Mouse (Mus musculus): ENCODE results near the gene Tmem41b. TPM values are rescaled to one million over a fixed set of nuclear protein-coding genes. Genes with fewer than 3 reads are reported as not detected.
A peak's percentile ranks its signal among the peaks of the same experiment; 100 is the strongest.
"Not testable (repeated sequence)": the region's sequence is repeated elsewhere in the genome, so short reads cannot be mapped to it uniquely, and the experiment has no call there.

The Tmem41b gene
- polyA plus RNA-seq, 1 experiment from 2014 or later: 65.6 TPM

DNA sequence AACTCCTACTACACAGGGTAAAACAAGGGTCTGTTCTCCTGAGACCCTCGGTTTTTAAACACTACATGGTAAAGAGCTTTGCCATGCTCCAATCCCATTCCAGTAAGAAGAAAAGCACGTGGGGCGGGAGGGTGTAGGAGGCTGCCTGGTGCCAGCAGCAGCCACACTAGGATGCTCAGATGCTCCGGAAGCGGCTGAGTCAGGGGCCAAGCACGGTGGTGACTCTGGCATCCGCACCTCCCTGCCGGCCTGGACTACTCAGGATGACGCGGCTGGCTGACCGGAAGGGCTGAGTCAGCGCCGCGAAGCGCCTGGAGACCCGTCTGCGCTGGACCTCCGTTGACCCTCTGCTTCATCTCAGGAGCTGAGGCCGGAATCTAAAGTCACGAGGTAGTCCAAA, 16.2 kb upstream of the Tmem41b start:
- WGBS: 13% methylated on average over 20 of the region's 20 CpGs

DNA sequence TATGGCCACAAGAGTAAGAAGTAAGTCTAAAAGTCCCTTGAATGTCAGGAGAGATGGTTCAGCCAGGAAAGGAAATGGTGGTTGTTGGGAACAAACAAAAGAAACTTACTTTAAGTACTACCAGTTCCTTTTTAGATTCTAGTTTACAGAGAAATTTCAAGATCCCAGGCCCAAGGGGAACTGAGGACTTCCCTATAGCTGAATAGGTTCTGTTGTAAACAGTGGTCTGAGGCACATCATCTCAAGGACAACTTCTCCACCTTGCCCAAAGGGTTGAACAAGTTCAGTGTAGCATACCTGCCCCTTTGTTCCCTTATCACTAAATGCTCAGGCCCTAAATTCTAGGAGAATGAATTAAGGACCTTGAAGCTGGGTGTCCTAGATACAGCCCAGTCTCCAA, 15.4 kb upstream of the Tmem41b start:
- H3K4me1 ChIP-seq: peaks cover 7% of the 10 kb centered on the region; the same call in 1 of the 2 replicates
- no peak overlapping the region for H3K4me3 ChIP-seq
- H3K36me3 ChIP-seq: no peaks in the 10 kb centered on the region
- H3K9me3 ChIP-seq: no peaks in the 10 kb centered on the region
- DNase-seq (ENCODE audit: low spot score): no peak
- H3K27me3 ChIP-seq (ENCODE audit: insufficient read depth, poor library complexity, severe bottlenecking): no peaks in the 10 kb centered on the region
- H3K27ac ChIP-seq: no peak overlapping the region

More for the DNA sequence above, 16.2 kb upstream of the Tmem41b start:
- Histone ChIP-seq H3K27me3 (ENCODE audit: insufficient read depth, poor library complexity, severe bottlenecking) (no peaks in the 10 kb centered on the region), H3K9me3 (no peaks in the 10 kb centered on the region), H3K4me1 (peaks cover 7% of the 10 kb centered on the region; the same call in 1 of the 2 replicates), H3K36me3 (no peaks in the 10 kb centered on the region), H3K4me3 (peak overlapping the region; percentile 47), H3K27ac (peak overlapping the region; percentile 53)
- peak; percentile 88 for DNase-seq (ENCODE audit: low spot score)

DNA sequence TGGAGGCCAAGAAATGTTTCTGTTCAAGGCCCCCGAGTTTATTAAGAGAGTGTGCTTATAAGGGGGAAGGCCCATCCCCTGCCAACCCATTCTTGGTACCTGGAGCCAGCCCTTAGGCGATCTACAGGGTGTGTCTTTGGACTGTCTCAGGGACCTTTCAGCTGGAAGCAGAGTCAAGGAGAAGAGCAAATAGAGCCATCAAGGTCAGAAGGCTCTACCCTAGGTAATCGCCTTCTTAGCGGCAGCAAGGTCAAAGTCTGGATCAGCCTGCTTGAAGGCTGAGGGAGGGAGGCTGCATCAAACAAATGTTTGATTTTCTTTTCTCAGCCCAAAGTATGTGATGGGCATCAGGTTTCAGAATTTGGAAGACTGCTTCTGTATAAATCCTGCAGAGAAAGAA, 11.7 kb upstream of the Tmem41b start:
- no peak for DNase-seq (ENCODE audit: low spot score)
- Histone ChIP-seq H3K27ac (no peak overlapping the region), H3K4me1 (peaks cover 13% of the 10 kb centered on the region), H3K4me3 (no peak overlapping the region), H3K27me3 (ENCODE audit: insufficient read depth, poor library complexity, severe bottlenecking) (no peaks in the 10 kb centered on the region), H3K36me3 (no peaks in the 10 kb centered on the region), H3K9me3 (no peaks in the 10 kb centered on the region)
- 75% methylated on average over 4 of the region's 4 CpGs for WGBS

DNA sequence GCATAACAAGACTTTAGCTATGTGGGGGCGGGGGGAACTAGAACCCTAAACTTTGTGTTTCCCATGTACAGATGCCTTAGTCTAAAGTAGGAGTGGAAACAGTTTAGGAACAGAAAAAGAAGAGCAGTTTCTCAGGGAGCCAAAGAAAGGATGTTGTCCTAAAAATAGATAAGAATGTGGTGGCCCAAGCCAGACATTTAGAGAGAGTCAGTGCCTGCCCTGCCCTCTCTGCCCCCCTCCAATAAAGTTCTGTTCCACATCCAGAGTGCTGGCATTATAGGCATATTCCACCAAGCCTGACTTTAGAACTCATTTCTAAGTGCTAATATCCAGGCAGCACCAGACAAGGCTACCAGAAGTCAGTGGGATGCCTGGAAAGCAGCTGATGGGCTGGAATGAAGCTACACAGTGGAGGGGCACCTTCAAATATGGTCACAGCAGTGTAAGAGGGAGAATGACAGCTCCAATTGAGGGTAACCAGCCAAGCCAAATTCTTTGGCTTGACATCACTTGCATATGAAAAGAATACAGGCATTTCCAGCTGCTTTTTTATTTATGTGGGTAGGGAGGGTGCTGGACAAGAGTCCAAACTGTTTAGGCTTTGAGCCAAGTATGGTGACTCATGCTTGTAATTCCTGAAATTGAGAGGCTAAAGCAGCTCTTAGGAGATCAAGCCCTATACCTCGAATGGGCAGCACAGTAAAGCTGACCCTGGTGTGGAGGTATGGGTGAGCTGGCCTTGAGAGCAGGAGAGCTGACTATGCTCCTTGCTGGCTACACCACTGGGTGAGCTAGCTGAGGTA, 6.6 kb upstream of the Tmem41b start:
- no peaks in the 10 kb centered on the region for H3K36me3 ChIP-seq
- no peaks in the 10 kb centered on the region for H3K27me3 ChIP-seq (ENCODE audit: insufficient read depth, poor library complexity, severe bottlenecking)
- H3K4me3 ChIP-seq: no peak overlapping the region
- no peak for DNase-seq (ENCODE audit: low spot score)
- no peaks in the 10 kb centered on the region for H3K9me3 ChIP-seq
- peaks cover 10% of the 10 kb centered on the region for H3K4me1 ChIP-seq
- WGBS: 43% methylated on average over 2 of the region's 2 CpGs
- H3K27ac ChIP-seq: peak overlapping the region; percentile 59; the same call in 1 of the 2 replicates

DNA sequence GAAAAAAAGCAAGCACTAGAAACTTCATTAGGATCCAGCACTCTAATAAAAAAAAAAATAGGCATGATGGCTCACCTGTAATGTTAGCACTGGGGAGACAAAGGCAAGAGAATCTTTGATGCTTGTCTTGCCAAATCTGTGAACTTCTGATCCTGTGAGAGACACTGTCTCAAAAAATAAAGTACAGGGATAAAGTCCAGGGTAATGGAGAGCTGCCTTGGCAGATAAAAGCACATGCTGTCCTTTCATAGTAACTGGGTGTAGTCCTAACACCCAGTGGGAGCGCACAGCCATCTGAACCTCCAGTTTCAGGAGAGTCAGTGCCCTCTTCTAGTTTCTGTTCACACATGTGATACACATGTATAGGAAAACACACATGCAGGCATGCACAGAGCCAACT, 4.6 kb upstream of the Tmem41b start:
- H3K36me3 ChIP-seq: no peaks in the 10 kb centered on the region
- peaks cover 10% of the 10 kb centered on the region for H3K4me1 ChIP-seq
- H3K27ac ChIP-seq: no peak overlapping the region
- H3K4me3 ChIP-seq: no peak overlapping the region
- H3K9me3 ChIP-seq: no peaks in the 10 kb centered on the region
- no peak for DNase-seq (ENCODE audit: low spot score)
- no peaks in the 10 kb centered on the region for H3K27me3 ChIP-seq (ENCODE audit: insufficient read depth, poor library complexity, severe bottlenecking)
- WGBS: 95% methylated on average over 1 of the region's 1 CpGs

DNA sequence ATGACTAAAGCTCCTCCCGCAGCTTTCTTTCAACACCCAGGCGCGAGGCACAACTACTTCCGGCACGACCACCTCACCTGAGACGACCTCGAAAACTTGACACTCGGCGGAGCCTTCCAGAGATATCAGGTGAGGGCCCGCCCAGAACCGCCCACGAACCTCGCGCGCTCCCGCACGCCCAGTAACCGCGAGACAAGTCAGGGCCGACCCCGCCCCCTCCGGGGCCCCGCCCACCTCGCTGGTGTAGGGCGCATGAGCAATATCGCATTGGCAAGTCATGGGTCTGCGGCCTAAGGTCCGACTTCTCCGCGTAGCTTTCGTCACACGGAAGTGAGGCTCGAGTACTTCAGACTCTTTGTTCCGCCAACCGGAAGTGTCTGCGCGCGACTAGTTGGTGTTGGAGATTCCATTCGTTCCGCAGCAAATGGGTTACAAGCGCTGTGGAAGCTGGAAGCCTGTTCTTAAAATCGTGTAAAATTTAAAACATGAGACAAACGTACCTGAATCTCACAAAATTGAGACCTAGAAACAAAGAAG, 528 bp downstream of the Tmem41b start:
- H3K27ac ChIP-seq: peak overlapping the region; percentile 89
- peaks cover 13% of the 10 kb centered on the region for H3K36me3 ChIP-seq
- no peaks in the 10 kb centered on the region for H3K27me3 ChIP-seq (ENCODE audit: insufficient read depth, poor library complexity, severe bottlenecking)
- DNase-seq (ENCODE audit: low spot score): peak; percentile 100
- peak overlapping the region; percentile 78 for H3K4me3 ChIP-seq
- WGBS: under 1% methylated on average over 43 of the region's 43 CpGs
- no peaks in the 10 kb centered on the region for H3K9me3 ChIP-seq
- 0 out of 2 replicates have a peak, but pooled peaks cover 4% of the 10 kb centered on the region for H3K4me1 ChIP-seq

DNA sequence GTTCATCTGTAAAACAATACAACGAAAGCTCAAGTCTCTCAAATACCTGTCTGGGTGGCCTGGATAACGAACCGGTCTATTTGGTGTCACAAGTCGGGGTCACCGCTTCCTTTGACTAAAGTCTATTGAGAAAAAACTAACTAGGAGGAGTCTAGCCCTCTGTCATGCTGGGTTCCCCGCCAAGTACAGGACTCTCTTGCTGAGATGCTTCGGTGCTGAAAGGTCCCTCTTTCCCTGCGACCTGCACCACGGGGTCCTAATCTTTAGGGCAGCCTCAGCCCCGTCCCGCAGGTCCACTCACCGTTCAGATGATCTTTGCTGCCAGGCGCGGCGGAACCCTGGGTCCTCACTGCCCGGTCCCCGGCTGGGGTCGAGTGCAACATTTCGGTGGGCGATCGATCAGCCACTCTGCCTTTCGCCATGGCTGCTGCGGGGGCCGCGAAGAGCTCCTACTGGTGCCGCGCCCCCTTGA, 1.0 kb downstream of the Tmem41b start:
- Histone ChIP-seq H3K4me1 (0 out of 2 replicates have a peak, but pooled peaks cover 4% of the 10 kb centered on the region), H3K27ac (peak overlapping the region; percentile 89), H3K4me3 (peak overlapping the region; percentile 78), H3K27me3 (ENCODE audit: insufficient read depth, poor library complexity, severe bottlenecking) (no peaks in the 10 kb centered on the region), H3K36me3 (peaks cover 14% of the 10 kb centered on the region), H3K9me3 (no peaks in the 10 kb centered on the region)
- peak; percentile 79 for DNase-seq (ENCODE audit: low spot score)
- WGBS: 2% methylated on average over 27 of the region's 27 CpGs

DNA sequence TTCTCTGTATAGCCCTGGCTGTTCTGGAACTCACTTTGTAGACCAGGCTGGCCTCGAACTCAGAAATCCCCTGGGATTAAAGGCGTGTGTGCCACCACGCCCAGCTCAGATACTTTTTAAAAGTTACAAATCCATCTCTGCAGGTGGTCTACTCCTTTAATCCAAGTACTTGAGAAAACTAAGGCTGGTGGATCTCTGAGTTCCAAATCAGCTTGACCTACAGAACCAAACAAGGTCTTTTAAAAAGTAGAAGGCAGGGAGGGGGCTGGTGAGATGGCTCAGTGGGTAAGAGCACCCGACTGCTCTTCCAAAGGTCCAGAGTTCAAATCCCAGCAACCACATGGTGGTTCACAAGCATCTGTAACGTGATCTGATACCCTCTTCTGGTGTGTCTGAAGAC, 2.1 kb downstream of the Tmem41b start:
- not testable (repeated sequence) for H3K4me1 ChIP-seq; DNase-seq (ENCODE audit: low spot score); H3K9me3 ChIP-seq; H3K27ac ChIP-seq; H3K27me3 ChIP-seq (ENCODE audit: insufficient read depth, poor library complexity, severe bottlenecking); H3K4me3 ChIP-seq
- WGBS: 84% methylated on average over 5 of the region's 5 CpGs
- peaks cover 19% of the 10 kb centered on the region for H3K36me3 ChIP-seq

DNA sequence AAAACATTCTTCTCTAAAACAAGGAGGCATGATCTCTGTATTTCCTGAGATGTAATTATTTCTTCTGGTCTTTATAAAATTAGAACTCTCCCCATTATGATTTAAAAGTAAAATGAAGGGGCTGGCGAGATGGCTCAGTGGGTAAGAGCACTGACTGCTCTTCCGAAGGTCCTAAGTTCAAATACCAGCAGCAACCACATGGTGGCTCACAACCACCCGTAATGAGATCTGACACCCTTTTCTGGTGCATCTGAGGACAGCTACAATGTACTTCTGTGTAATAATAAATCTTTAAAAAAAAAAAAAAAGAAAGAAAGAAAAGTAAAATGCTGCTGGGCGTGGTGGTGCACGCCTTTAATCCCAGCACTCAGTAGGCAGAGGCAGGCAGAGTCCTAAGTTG, 9.6 kb downstream of the Tmem41b start:
- H3K4me3 ChIP-seq; H3K27me3 ChIP-seq (ENCODE audit: insufficient read depth, poor library complexity, severe bottlenecking); H3K4me1 ChIP-seq; DNase-seq (ENCODE audit: low spot score); H3K9me3 ChIP-seq; H3K27ac ChIP-seq: not testable (repeated sequence)
- 75% methylated on average over 5 of the region's 5 CpGs for WGBS
- peaks cover 66% of the 10 kb centered on the region for H3K36me3 ChIP-seq

DNA sequence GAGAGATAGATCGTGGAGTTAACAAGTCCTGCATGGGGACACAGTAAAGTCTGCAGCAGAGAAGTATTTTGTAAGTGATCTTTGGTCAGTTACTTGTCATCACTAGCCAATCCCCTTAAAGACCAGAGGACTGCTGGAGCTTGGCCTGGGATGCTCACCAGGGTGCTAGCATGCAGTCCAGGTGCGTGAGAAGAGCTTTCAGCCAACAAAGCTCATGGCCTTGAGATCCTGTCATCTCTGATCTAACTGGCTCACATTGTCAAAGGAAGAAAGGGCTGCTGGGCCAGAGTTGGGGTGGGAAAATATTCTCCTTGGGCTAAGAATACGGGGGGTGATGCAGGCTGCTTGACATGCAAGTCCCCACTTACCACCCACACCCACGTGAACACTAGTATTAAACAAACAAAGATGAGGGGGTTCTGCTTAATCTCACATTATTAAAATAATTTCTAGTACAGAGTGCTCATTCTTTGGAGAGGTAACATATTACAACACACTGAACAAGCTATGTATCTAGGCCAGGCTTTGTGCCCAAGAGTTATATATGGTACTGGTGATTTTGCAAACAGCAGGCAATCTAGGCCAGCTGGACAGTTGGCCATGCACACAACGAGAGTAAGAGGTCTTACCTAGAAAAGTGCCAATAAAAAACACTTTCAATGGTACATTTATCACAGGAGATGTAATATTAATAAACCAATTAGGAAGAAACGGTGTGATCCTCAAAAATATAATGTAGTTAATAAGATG, 10.6 kb downstream of the Tmem41b start:
- peaks cover 57% of the 10 kb centered on the region for H3K36me3 ChIP-seq

DNA sequence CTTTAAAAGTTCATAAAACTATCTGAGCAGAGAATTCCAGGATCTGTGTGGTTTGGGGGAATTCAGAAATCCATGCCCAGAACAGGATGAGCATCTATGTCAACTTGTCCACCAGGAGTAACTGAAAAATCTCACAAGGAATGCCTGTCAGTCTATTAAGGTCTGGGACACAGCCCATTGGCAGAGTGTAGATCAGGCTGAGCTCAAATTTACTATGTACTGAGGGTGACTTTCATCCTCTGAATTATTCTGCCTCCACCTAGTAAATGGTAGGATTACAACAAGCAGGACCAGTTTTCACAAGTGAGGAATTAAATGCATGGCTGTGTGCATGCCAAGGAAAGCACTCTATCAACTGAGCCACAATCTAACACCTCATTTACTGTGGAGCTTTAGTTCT, 17.2 kb downstream of the Tmem41b start:
- Histone ChIP-seq H3K27me3 (ENCODE audit: insufficient read depth, poor library complexity, severe bottlenecking) (no peaks in the 10 kb centered on the region), H3K36me3 (peaks cover 11% of the 10 kb centered on the region), H3K4me1 (peaks cover 6% of the 10 kb centered on the region; the same call in 1 of the 2 replicates), H3K4me3 (no peak overlapping the region), H3K9me3 (no peaks in the 10 kb centered on the region), H3K27ac (no peak overlapping the region)
- DNase-seq (ENCODE audit: low spot score): no peak

More for the DNA sequence above, 10.6 kb downstream of the Tmem41b start:
- Histone ChIP-seq H3K27ac (no peak overlapping the region), H3K4me3 (no peak overlapping the region), H3K4me1 (no peaks in the 10 kb centered on the region), H3K27me3 (ENCODE audit: insufficient read depth, poor library complexity, severe bottlenecking) (no peaks in the 10 kb centered on the region), H3K9me3 (no peaks in the 10 kb centered on the region)
- no peak for DNase-seq (ENCODE audit: low spot score)
- WGBS: 87% methylated on average over 6 of the region's 6 CpGs

DNA sequence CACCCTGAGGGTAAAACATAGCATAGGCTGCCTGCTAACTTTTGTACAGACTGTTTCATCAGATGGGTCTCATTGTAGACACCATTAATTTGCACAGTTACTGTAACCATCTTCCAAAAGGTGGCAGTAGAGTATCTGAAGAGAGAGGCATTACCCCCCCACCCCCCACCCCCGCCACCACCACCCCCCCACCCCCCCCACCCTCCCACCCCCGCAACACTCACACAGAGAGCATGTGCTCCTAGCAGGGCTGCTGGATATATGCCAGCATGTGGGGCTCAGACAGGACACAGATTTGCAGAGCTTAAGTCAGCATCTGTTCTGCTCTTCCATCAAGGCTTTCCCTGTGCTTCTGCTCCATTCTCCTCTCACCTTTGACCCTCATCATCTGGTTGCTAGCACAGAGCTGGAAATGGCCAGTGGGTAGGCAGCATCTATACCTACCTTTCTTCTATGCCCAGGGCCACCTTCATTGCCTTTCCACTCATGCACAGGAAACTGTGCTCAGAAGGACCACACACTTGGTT, 17.7 kb downstream of the Tmem41b start:
- Histone ChIP-seq H3K27ac (no peak overlapping the region), H3K36me3 (peaks cover 11% of the 10 kb centered on the region), H3K4me3 (no peak overlapping the region), H3K4me1 (peaks cover 6% of the 10 kb centered on the region; the same call in 1 of the 2 replicates), H3K27me3 (ENCODE audit: insufficient read depth, poor library complexity, severe bottlenecking) (no peaks in the 10 kb centered on the region), H3K9me3 (no peaks in the 10 kb centered on the region)
- no peak for DNase-seq (ENCODE audit: low spot score)
- WGBS: 18% methylated on average over 2 of the region's 2 CpGs
